Mouse (Mus musculus): ENCODE measurements around the gene Ccm2l. TPM values are rescaled to one million over a fixed set of nuclear protein-coding genes. Genes with fewer than 3 reads are reported as not detected.

Gene Ccm2l
- polyA plus RNA-seq, 2 experiments from 2014 or later = not detected

GRCm38 (mm10) chr2:153090551-153091165 lies 24.9 kb downstream of the Ccm2l start:
- no peak for ATAC-seq

DNA sequence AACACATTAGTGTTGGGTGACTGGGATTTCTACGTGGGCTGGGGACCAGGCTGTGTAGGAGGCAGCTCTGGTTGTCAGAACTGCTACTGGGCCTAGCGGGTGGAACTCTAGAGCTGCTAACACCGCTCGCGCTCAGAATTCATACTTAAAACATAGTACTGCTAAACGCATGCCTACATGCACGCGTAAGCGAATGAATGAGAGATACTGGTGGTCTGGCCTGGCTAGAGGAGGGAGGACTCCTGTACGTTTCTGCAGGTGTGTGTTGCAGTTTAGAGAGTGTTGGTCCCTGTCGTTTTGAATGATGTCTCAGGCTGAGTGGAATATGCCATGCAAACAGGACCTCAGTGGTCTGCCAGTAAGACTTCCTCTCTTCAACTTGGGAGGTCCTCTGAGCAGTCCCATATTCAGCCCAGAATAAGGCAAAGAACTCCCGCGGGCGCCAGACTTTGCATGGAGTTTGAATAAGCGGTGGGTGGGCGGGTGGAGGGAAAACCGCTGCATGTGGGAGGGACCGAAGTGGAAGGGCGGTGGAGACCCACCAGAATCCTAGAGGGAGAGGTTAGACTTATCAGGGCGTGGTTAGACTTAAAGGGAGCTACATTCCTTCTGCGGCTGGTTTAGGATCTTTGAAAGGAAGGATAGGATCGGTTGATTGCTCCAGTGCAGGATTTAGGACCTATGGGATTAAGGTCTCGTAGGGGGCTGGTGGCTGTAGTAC lies 41.5 kb downstream of the Ccm2l start:
- ATAC-seq = no peak

- ATAC-seq = no peak
Measured at GRCm38 (mm10) chr2:153107802-153108201, 42.0 kb downstream of the Ccm2l start.

DNA sequence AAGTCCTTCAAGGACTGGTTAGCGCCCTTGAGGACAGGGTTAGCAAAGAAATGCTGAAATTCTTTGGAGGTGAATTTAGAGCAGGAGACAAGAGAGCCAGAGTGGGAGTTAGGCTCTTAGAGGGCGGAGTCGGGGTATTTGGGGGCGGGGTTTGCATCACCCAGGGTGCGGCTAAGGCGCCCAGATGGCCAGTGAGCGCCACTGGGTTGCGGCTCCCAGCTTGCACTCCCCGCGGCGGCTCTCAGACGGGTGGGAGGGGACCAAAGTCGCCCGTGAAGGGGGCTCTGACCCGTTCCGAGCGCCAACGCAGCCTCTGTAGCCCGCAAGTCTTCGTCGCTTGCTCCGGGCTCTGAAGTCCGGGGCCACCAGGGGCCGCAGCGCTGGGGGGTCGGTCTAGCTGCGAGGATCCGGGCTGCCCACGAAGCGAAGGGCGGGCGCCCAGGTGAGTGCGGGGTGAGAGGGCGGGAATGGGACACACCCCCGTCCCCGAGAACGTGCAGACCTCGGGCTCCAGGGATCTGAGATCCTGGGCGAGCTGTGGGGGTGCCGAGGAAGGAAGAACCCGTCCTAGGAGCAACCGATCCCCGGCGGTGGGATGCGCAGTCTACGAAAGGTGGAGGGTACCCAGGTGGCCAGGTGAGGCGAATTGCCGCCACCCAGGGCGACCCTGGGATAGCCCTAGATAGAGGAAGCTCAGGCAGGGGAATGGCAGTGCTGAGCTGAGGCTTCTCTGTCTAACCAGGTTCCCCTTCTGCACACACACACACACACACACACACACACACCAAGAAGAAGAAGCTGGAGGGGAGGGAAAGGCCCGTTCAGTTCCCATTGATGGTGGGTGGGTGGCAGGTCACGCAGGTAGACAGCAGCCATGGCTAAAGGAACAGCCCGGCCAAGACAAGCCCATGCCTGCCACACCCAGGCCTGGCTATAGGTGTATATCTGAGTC lies 42.8 kb downstream of the Ccm2l start, which contains the start of gene Hck:
Hck (plus strand) TSS at position 156 of the 952 bp plus-strand sequence.
- ATAC-seq = no peak

- ATAC-seq = no peak
Measured at GRCm38 (mm10) chr2:153109596-153109995, 43.8 kb downstream of the Ccm2l start.

GRCm38 (mm10) chr2:153111298-153111697 lies 45.5 kb downstream of the Ccm2l start:
- no peak for ATAC-seq

DNA sequence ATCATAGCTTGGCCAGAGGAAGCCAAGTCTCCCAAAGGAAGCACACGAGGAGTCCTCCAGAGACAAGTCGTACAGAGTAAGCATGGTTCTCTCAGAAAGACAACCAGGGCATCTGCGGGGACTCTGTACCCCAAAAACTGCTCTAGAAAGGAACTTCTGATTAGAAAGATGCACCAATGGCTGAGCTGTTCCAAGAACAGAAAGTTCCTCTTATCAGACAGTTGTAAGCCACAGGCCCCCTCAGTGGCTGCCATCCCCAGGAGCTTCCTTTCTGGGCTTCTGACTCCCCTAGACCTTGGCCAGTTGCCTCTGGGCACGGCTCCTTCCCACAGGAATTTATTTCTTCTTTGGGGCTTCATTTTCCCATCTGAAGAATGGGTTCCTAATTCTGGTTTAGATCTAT lies 49.9 kb downstream of the Ccm2l start:
- ATAC-seq = no peak

- ATAC-seq = no peak
Measured at GRCm38 (mm10) chr2:153117051-153117486, 51.3 kb downstream of the Ccm2l start.

DNA sequence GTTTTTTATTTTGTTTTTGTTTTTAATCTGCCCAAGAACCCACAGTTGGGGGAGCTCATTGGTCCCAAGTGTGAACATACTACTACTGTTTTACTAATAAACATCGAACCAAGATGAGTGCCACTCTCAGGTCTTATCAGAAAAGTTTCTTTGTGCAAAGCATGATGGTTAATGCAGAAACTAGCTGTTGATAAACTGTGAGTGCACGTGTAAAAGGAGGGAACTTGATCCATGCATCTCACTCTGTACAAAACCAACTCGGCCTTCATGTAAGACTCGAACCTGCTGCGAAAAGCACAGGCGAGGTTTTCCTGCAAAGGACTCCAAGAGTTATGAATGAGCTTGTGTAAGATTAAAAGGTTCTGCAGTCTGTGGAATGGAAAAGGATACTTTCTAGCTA lies 53.7 kb downstream of the Ccm2l start:
- ATAC-seq = no peak

DNA sequence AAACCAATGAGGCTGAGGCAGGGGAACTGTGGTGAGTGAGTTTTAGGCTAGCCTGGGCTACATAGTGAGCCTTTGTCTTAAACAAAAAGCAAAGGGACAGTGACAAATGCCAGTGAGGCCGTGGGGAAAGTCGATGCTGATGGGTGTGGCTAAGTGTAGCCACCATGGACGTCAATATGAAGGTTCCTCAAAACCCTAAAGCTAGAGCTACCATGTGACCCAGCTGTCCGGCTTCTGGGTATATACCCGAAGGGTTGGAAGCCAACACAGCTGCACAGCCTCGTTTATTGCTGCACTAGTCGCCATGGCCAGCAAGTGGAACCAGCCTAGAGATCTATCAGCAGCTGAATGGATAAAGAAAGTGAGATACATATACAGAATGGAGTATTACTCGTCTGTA lies 54.4 kb downstream of the Ccm2l start:
- ATAC-seq = no peak

DNA sequence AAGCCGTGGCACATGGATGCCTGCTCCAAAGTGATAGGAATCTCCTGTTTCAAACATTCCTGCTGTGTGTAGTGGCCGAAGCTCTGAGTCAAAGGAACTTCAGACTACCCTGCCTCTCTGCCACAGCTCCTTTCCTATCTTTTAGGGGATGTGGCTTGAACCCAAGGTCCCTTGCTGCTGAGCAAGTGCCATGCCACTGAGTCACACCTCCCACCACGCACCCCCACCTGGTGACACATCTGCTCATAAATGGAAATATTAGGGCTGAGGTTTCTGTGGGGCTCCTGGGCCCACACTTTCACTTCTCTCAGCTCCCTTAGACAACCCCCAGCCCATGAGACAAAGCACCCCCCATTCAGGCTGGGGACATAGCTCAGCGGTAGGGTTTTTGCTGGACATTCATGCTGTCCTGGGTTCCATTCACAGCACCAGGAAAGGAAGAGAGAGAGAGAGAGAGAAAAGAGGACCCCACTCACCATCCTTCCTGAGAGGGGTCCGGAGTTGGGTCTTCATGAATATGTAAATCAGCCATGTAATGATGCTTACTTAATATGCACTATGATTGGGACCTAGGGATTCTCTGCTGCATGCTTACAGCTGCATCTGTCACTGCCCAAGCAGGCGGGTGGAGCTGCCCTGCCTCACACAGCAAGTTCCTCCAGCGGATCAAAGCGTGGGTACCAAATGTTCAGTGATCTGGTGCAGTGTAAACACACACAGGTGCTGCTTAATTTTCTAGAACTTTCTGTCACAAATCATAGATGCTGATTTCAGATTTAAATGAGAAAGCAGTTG lies 56.3 kb downstream of the Ccm2l start:
- ATAC-seq = no peak

- ATAC-seq = no peak
Measured at GRCm38 (mm10) chr2:153122701-153123100, 56.9 kb downstream of the Ccm2l start.

GRCm38 (mm10) chr2:153125875-153126274 lies 60.1 kb downstream of the Ccm2l start:
- ATAC-seq = no peak

- no peak for ATAC-seq
Measured at GRCm38 (mm10) chr2:153131019-153131418, 65.3 kb downstream of the Ccm2l start.

Other genes with a start within 250 kb of the Ccm2l start
- gene Bcl2l1, start 234.2 kb upstream of the Ccm2l start, polyA plus RNA-seq (2017; shearing (Covaris generic)) = 10 to 100 TPM; 55.5 to 75.0 TPM
- gene Tpx2, start 218.0 kb upstream of the Ccm2l start, polyA plus RNA-seq (2017; shearing (Covaris generic)) = 1 to 10 TPM; 4.0 to 9.7 TPM
- not detected for gene Mylk2, start 154.6 kb upstream of the Ccm2l start, polyA plus RNA-seq (2017; shearing (Covaris generic))
- not detected for gene Foxs1, start 132.7 kb upstream of the Ccm2l start, polyA plus RNA-seq (2017; shearing (Covaris generic))
- under 1 TPM in 1 of 2 experiments, not detected in 1; 0.11 TPM for gene Dusp15, start 114.3 kb upstream of the Ccm2l start, polyA plus RNA-seq (2017; shearing (Covaris generic))
- gene Ttll9, start 103.5 kb upstream of the Ccm2l start, polyA plus RNA-seq (2017; shearing (Covaris generic)) = 1 to 10 TPM in 1 of 2 experiments, under 1 TPM in 1; 0.78 to 2.0 TPM
- 100 to 1,000 TPM; 164 to 215 TPM for gene Pdrg1, start 50.5 kb upstream of the Ccm2l start, polyA plus RNA-seq (2017; shearing (Covaris generic))
- gene Xkr7, start 34.1 kb upstream of the Ccm2l start, polyA plus RNA-seq (2017; shearing (Covaris generic)) = not detected
- gene Hck, start 42.5 kb downstream of the Ccm2l start, polyA plus RNA-seq (2017; shearing (Covaris generic)) = under 1 TPM; 0.61 to 0.67 TPM
- gene Tm9sf4, start 95.3 kb downstream of the Ccm2l start, polyA plus RNA-seq (2017; shearing (Covaris generic)) = 10 to 100 TPM; 41.1 to 62.2 TPM
- gene Tspyl3, start 159.5 kb downstream of the Ccm2l start, polyA plus RNA-seq (2017; shearing (Covaris generic)) = 10 to 100 TPM; 23.8 to 25.2 TPM
- 10 to 100 TPM; 20.2 to 23.1 TPM for gene Plagl2, start 175.5 kb downstream of the Ccm2l start, polyA plus RNA-seq (2017; shearing (Covaris generic))
- 10 to 100 TPM in 1 of 2 experiments, 1 to 10 TPM in 1; 9.4 to 11.9 TPM for gene Pofut1, start 175.6 kb downstream of the Ccm2l start, polyA plus RNA-seq (2017; shearing (Covaris generic))
- gene Kif3b, start 225.5 kb downstream of the Ccm2l start, polyA plus RNA-seq (2017; shearing (Covaris generic)) = 10 to 100 TPM; 11.2 to 13.0 TPM